Mouse (Mus musculus) hindbrain, embryonic 16.5 days (tissue): ENCODE measurements around the gene Ifi208. TPM values are rescaled to one million over a fixed set of nuclear protein-coding genes. Genes with fewer than 3 reads are reported as not detected.
"Not testable (repeated sequence)": the region's sequence is repeated elsewhere in the genome, so short reads cannot be mapped to it uniquely, and the experiment has no call there.

Experiments used
- ATAC-seq: fragments of 200-750 bp; cut with Nextera tagmentation; 2 replicates; pipeline ENCODE4 v1.8.0; 2017; ENCODE audit warnings: moderate TSS enrichment, moderate library complexity
- H3K27ac ChIP-seq: fragments of 300-500 bp; sonication (generic); 2 replicates; pipeline ENCODE4 v1.5.1; 2014; ENCODE audit warnings: low read depth, mild to moderate bottlenecking, control low read depth, low read length, moderate library complexity
- H3K27me3 ChIP-seq: fragments of 300-500 bp; sonication (generic); replicated peaks from 2 replicates; pipeline ENCODE4 v1.6.1; 2014; ENCODE audit warnings: low read length; ENCODE audit not compliant: control insufficient read depth, insufficient read depth
- H3K36me3 ChIP-seq: fragments of 300-500 bp; sonication (generic); 2 replicates; pipeline ENCODE4 v1.6.1; 2014; ENCODE audit warnings: mild to moderate bottlenecking, low read length, moderate library complexity, mixed read lengths; ENCODE audit not compliant: control insufficient read depth, insufficient read depth
- H3K4me1 ChIP-seq: fragments of 300-500 bp; sonication (generic); 2 replicates; pipeline ENCODE4 v1.6.1; 2014; ENCODE audit warnings: low read depth, low read length; ENCODE audit not compliant: control insufficient read depth, insufficient read depth
- H3K4me2 ChIP-seq: fragments of 300-500 bp; sonication (generic); 2 replicates; pipeline ENCODE4 v1.6.1; 2014; ENCODE audit warnings: mild to moderate bottlenecking, low read length, control low read depth, moderate library complexity
- H3K4me3 ChIP-seq: fragments of 300-500 bp; sonication (generic); 2 replicates; pipeline ENCODE4 v1.5.1; 2014; ENCODE audit warnings: mild to moderate bottlenecking, low read length, control low read depth, moderate library complexity
- H3K9ac ChIP-seq: fragments of 300-500 bp; sonication (generic); 2 replicates; pipeline ENCODE4 v1.6.1; 2014; ENCODE audit warnings: low read depth, mild to moderate bottlenecking, control low read depth, low read length, moderate library complexity
- H3K9me3 ChIP-seq: fragments of 300-500 bp; sonication (generic); 2 replicates; pipeline ENCODE4 v1.6.1; 2014; ENCODE audit warnings: mild to moderate bottlenecking, low read length, moderate library complexity; ENCODE audit not compliant: control insufficient read depth
- WGBS: fragments of 180-500 bp; shearing (Covaris S2); extraction: QIAGEN DNeasy Blood & Tissue Kit; methylation state at CpG from one replicate; pipeline ENCODE4 v1.1.7; 2014; 5-methylcytosine and 5-hydroxymethylcytosine counted together
- polyA plus RNA-seq: library from polyadenylated mRNA; unstranded; fragments of >200 nt; fragmentation: Nextera tagmentation; extraction: Ambion mirVana; gene quantifications from 2 replicates; pipeline ENCODE4 v1.2.1, GENCODE M21; 2015

Ifi208 gene
- polyA plus RNA-seq = not detected in 2 replicates

GRCm38 (mm10) chr1:173673458-173674097 lies at the start of gene Ifi208:
Ifi208 (plus strand) TSS chr1:173673675.
- WGBS = 51% methylated on average over 3 of the region's 3 CpGs
- H3K27ac ChIP-seq = not testable (repeated sequence)

GRCm38 (mm10) chr1:173624052-173624451 lies 49.4 kb upstream of the Ifi208 start:
- H3K27ac ChIP-seq = no peak overlapping the region
- H3K4me1 ChIP-seq = no peaks in the 10 kb centered on the region
- no peak for ATAC-seq
- H3K9me3 ChIP-seq = no peaks in the 10 kb centered on the region
- H3K27me3 ChIP-seq = no peaks in the 10 kb centered on the region
- H3K9ac ChIP-seq = no peak overlapping the region
- WGBS = 94% methylated on average over 2 of the region's 2 CpGs
- no peak overlapping the region for H3K4me2 ChIP-seq
- no peak overlapping the region for H3K4me3 ChIP-seq
- no peaks in the 10 kb centered on the region for H3K36me3 ChIP-seq

More at GRCm38 (mm10) chr1:173673458-173674097, at the start of gene Ifi208:
- not testable (repeated sequence) for H3K4me2 ChIP-seq, H3K36me3 ChIP-seq, H3K4me1 ChIP-seq, ATAC-seq, H3K4me3 ChIP-seq, H3K27me3 ChIP-seq, H3K9me3 ChIP-seq, H3K9ac ChIP-seq

GRCm38 (mm10) chr1:173626686-173627085 lies 46.8 kb upstream of the Ifi208 start:
- Histone ChIP-seq H3K9me3 (no peaks in the 10 kb centered on the region), H3K9ac (no peak overlapping the region), H3K27me3 (no peaks in the 10 kb centered on the region), H3K4me1 (no peaks in the 10 kb centered on the region), H3K4me2 (no peak overlapping the region), H3K27ac (no peak overlapping the region), H3K36me3 (no peaks in the 10 kb centered on the region), H3K4me3 (no peak overlapping the region)
- 80% methylated on average over 2 of the region's 2 CpGs for WGBS
- ATAC-seq = no peak

- WGBS = 86% methylated on average over 2 of the region's 2 CpGs
- not testable (repeated sequence) for H3K4me3 ChIP-seq, H3K9ac ChIP-seq
Measured at GRCm38 (mm10) chr1:173630622-173631021, 42.9 kb upstream of the Ifi208 start, which contains the start of gene Ifi209. Ifi209 (plus strand) TSS chr1:173630917.

GRCm38 (mm10) chr1:173633969-173634645 lies 39.4 kb upstream of the Ifi208 start:
- Histone ChIP-seq H3K9me3 (no peaks in the 10 kb centered on the region), H3K4me1 (no peaks in the 10 kb centered on the region), H3K9ac (no peak overlapping the region), H3K27me3 (no peaks in the 10 kb centered on the region), H3K36me3 (no peaks in the 10 kb centered on the region), H3K4me3 (no peak overlapping the region), H3K4me2 (no peak overlapping the region), H3K27ac (no peak overlapping the region)
- no peak for ATAC-seq
- WGBS = 89% methylated on average over 5 of the region's 5 CpGs

More at GRCm38 (mm10) chr1:173630622-173631021, 42.9 kb upstream of the Ifi208 start, which contains the start of gene Ifi209:
- not testable (repeated sequence) for H3K9me3 ChIP-seq, H3K4me2 ChIP-seq, ATAC-seq, H3K27me3 ChIP-seq, H3K4me1 ChIP-seq, H3K27ac ChIP-seq, H3K36me3 ChIP-seq

GRCm38 (mm10) chr1:173645393-173645792 lies 28.1 kb upstream of the Ifi208 start:
- H3K4me1 ChIP-seq = no peaks in the 10 kb centered on the region
- no peaks in the 10 kb centered on the region for H3K9me3 ChIP-seq
- no peak overlapping the region for H3K9ac ChIP-seq
- H3K4me2 ChIP-seq = no peak overlapping the region
- no peaks in the 10 kb centered on the region for H3K36me3 ChIP-seq
- no peak for ATAC-seq
- H3K27ac ChIP-seq = no peak overlapping the region
- 77% methylated on average over 2 of the region's 2 CpGs for WGBS
- no peaks in the 10 kb centered on the region for H3K27me3 ChIP-seq
- H3K4me3 ChIP-seq = no peak overlapping the region

- no peak overlapping the region for H3K4me2 ChIP-seq
- 79% methylated on average over 4 of the region's 4 CpGs for WGBS
- H3K9ac ChIP-seq = no peak overlapping the region
Measured at GRCm38 (mm10) chr1:173657973-173658372, 15.5 kb upstream of the Ifi208 start.

GRCm38 (mm10) chr1:173678605-173679004 lies 5.1 kb downstream of the Ifi208 start:
- WGBS = 78% methylated on average over 1 of the region's 1 CpGs
- not testable (repeated sequence) for ATAC-seq, H3K9me3 ChIP-seq, H3K36me3 ChIP-seq, H3K27me3 ChIP-seq, H3K4me1 ChIP-seq, H3K27ac ChIP-seq, H3K4me2 ChIP-seq, H3K4me3 ChIP-seq, H3K9ac ChIP-seq

More at GRCm38 (mm10) chr1:173657973-173658372, 15.5 kb upstream of the Ifi208 start:
- Histone ChIP-seq H3K4me3 (no peak overlapping the region), H3K27me3 (no peaks in the 10 kb centered on the region), H3K27ac (no peak overlapping the region), H3K4me1 (no peaks in the 10 kb centered on the region), H3K36me3 (no peaks in the 10 kb centered on the region), H3K9me3 (no peaks in the 10 kb centered on the region)
- no peak for ATAC-seq

- no peaks in the 10 kb centered on the region for H3K27me3 ChIP-seq
- no peaks in the 10 kb centered on the region for H3K9me3 ChIP-seq
- H3K4me3 ChIP-seq = no peak overlapping the region
- H3K4me1 ChIP-seq = no peaks in the 10 kb centered on the region
- H3K36me3 ChIP-seq = no peaks in the 10 kb centered on the region
- H3K4me2 ChIP-seq = no peak overlapping the region
- H3K9ac ChIP-seq = no peak overlapping the region
- WGBS = 91% methylated on average over 1 of the region's 1 CpGs
- H3K27ac ChIP-seq = no peak overlapping the region
- ATAC-seq = no peak
Measured at GRCm38 (mm10) chr1:173694270-173694669, 20.8 kb downstream of the Ifi208 start.
